Mouse (Mus musculus) forebrain, embryonic 11.5 days (tissue): ENCODE measurements around the gene Grrp1. TPM values are rescaled to one million over a fixed set of nuclear protein-coding genes. Genes with fewer than 3 reads are reported as not detected.
"Not testable (repeated sequence)": the region's sequence is repeated elsewhere in the genome, so short reads cannot be mapped to it uniquely, and the experiment has no call there.

Experiments used
- ATAC-seq: fragments of 200-750 bp; cut with Nextera tagmentation; replicated peaks from 2 replicates; pipeline ENCODE4 v1.8.0; 2017; ENCODE audit warnings: moderate TSS enrichment; ENCODE audit not compliant: low FRiP score
- DNase-seq: peaks from one replicate; pipeline ENCODE4 v3.0.0-alpha.2; 2017; ENCODE audit warnings: low spot score
- H3K27ac ChIP-seq: fragments of 300-500 bp; sonication (generic); 2 replicates; pipeline ENCODE4 v1.5.1; 2014; ENCODE audit warnings: low read depth, low read length
- H3K27me3 ChIP-seq: fragments of 300-500 bp; sonication (generic); 2 replicates; pipeline ENCODE4 v1.6.1; 2014; ENCODE audit warnings: mild to moderate bottlenecking, low read length, mixed read lengths; ENCODE audit not compliant: control insufficient read depth, insufficient read depth
- H3K36me3 ChIP-seq: fragments of 300-500 bp; sonication (generic); 2 replicates; pipeline ENCODE4 v1.6.1; 2014; ENCODE audit warnings: mild to moderate bottlenecking, low read length, moderate library complexity, mixed read lengths; ENCODE audit not compliant: control insufficient read depth, insufficient read depth
- H3K4me1 ChIP-seq: fragments of 300-500 bp; sonication (generic); replicated peaks from 2 replicates; pipeline ENCODE4 v1.6.1; 2014; ENCODE audit warnings: low read length, mixed read lengths; ENCODE audit not compliant: control insufficient read depth, insufficient read depth
- H3K4me2 ChIP-seq: fragments of 300-500 bp; sonication (generic); 2 replicates; pipeline ENCODE4 v1.6.1; 2014; ENCODE audit warnings: low read depth, mild to moderate bottlenecking, low read length, moderate library complexity, mixed read lengths; ENCODE audit not compliant: severe bottlenecking
- H3K4me3 ChIP-seq: fragments of 300-500 bp; sonication (generic); 2 replicates; pipeline ENCODE4 v1.5.1; 2014; ENCODE audit warnings: low read depth, low read length
- H3K9ac ChIP-seq: fragments of 300-500 bp; sonication (generic); 2 replicates; pipeline ENCODE4 v1.6.1; 2014; ENCODE audit warnings: low read length
- H3K9me3 ChIP-seq: fragments of 300-500 bp; sonication (generic); 2 replicates; pipeline ENCODE4 v1.6.1; 2016; ENCODE audit warnings: low read length, mixed read lengths; ENCODE audit not compliant: control insufficient read depth
- WGBS: fragments of 180-500 bp; shearing (Covaris S2); extraction: QIAGEN DNeasy Blood & Tissue Kit; methylation state at CpG from one replicate; pipeline ENCODE4 v1.1.7; 2014; 5-methylcytosine and 5-hydroxymethylcytosine counted together
- polyA plus RNA-seq: library from polyadenylated mRNA; unstranded; fragments of >200 nt; fragmentation: Nextera tagmentation; extraction: Ambion mirVana; gene quantifications from 2 replicates; pipeline ENCODE4 v1.2.1, GENCODE M21; 2014

The Grrp1 gene
- polyA plus RNA-seq, 1 experiment from 2014 or later = 4.8 TPM

DNA sequence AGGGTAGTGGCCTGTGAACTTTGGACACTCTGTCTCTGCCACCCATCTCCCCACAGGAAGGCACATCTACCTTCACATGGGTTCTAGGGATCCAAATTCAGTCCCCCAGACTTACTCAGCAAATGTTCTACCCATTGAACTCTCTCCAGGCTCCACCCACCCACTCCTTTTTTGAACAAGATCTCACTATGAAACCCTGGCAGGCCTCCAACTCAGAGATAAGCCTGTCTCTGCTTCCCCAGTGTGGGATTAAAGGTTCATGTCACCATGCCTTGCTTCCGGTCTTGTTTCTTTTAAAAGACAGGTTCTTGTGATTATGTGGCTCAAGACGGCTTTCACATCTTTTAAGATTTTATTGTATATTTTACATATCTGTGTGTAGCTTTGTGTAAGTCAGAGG, 31.0 kb upstream of the Grrp1 start:
- peaks cover 3% of the 10 kb centered on the region; the same call in 1 of the 2 replicates for H3K4me1 ChIP-seq
- no peak for ATAC-seq

DNA sequence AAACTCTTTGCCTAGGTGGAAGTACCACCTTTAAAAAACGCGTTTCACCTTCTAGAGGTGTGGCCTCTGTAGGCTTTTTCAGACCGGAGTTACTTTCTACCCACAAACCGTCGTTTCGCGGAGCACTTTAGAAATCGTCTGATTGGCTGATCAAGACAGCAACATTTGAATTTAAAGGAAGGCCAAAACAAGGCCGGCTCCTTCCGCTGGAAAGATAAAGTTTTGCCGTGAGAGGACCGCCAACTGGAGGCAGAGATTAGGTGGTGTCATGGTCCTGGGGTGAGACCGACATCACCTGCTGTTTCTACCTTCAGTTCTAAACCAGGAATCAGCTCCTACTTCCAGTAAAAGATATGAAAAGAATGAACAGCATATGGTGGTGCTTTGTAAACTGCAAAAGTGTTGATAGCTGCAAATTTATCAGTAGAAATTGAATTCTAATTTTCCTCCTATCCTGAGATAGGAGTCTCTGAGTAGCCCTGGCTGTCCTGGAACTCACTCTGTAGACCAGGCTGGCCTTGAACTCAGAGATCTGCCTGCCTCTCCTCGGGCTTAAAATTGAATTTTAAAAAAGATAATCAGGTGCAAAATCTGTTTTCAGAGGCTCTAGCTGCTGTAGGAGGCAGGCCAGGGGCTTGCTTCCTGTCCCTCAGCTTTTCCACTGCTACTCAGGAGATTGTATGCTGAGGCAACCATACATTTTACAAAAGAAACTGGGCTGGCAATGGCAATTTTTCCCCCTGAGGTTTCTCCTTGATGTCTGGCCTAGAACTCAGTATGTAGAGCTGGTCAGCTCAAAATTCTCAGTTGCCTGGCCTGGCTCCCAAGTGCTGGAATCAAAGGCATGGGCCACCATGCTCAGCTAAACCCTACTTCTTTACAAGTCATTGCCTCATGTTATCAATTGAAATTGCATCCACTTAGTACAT, 19.8 kb upstream of the Grrp1 start:
- peaks cover under 1% of the 10 kb centered on the region; the same call in 1 of the 2 replicates for H3K36me3 ChIP-seq
- WGBS = 8% methylated on average over 14 of the region's 14 CpGs
- no peaks in the 10 kb centered on the region; the same call in 1 of the 2 replicates for H3K4me1 ChIP-seq
- no peak overlapping the region for H3K4me3 ChIP-seq
- no peaks in the 10 kb centered on the region for H3K27me3 ChIP-seq
- ATAC-seq = no peak
- no peak for DNase-seq
- H3K9ac ChIP-seq = no peak overlapping the region
- H3K27ac ChIP-seq = no peak overlapping the region
- peak overlapping the region; percentile 19; the same call in 1 of the 2 replicates for H3K4me2 ChIP-seq
- H3K9me3 ChIP-seq = no peaks in the 10 kb centered on the region

More for the DNA sequence above, 31.0 kb upstream of the Grrp1 start:
- H3K9me3 ChIP-seq = no peaks in the 10 kb centered on the region
- peaks cover 3% of the 10 kb centered on the region for H3K36me3 ChIP-seq
- no peak for DNase-seq
- no peak overlapping the region for H3K9ac ChIP-seq
- H3K27me3 ChIP-seq = no peaks in the 10 kb centered on the region
- WGBS = 86% methylated on average over 2 of the region's 2 CpGs
- H3K27ac ChIP-seq = no peak overlapping the region
- H3K4me3 ChIP-seq = no peak overlapping the region
- no peak overlapping the region for H3K4me2 ChIP-seq

DNA sequence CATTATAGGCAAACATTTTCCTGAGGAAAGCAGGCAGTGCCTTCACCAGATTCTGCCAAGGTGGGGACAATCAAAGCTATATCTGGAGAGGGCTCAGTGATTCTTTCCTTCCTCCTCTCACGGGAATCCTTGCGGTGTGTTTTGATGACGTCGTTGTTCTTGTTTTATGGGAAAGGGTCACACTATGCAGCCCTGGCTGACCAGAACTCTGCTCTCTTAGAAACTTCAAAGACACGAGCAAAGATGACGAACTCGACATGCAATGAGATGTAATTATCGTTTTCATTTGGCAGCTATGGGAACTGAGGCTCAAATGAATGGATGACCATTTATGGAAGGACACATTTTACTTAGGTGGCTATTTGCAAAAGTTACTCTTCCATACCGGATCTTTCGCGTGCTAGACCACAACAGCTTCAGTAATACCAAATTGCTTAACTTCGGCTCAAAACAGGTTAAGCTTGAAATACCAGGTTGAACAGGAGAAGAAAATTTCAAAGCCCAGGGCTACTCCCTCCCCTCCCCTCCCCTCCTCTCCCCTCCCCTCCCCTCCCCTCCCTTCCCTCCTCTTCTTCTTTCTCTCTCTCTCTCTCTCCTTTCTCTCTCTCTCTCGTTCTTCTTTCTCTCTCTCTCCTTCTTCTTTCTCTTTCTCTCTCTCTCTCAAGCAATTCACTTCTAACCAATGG, 19.0 kb upstream of the Grrp1 start:
- Histone ChIP-seq H3K9ac (no peak overlapping the region), H3K4me3 (no peak overlapping the region), H3K4me2 (peak overlapping the region; percentile 19; the same call in 1 of the 2 replicates), H3K36me3 (no peaks in the 10 kb centered on the region; the same call in 1 of the 2 replicates), H3K27me3 (no peaks in the 10 kb centered on the region), H3K9me3 (no peaks in the 10 kb centered on the region), H3K4me1 (no peaks in the 10 kb centered on the region; the same call in 1 of the 2 replicates), H3K27ac (no peak overlapping the region)
- DNase-seq = no peak
- ATAC-seq = no peak
- 37% methylated on average over 12 of the region's 13 CpGs for WGBS

DNA sequence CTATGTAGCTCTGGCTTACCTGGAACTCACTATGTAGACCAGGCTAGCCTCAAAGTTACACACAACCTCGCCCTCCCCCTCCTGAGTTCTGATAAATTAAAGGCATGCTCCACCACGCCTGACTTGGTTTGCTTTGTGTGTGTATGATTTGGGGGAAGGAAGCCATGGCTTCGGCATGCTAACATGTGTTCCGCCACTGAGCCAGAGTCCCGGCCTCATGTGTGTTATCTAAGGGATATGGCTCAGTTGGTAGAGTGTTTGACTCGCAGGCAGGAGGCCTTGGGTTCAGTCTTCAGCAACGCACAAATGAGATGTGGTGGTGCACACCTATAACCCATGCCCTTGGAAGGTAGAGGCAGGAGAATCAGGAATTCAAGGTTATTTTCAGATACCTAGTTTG, 18.1 kb upstream of the Grrp1 start:
- Histone ChIP-seq H3K36me3 (no peaks in the 10 kb centered on the region), H3K9me3 (no peaks in the 10 kb centered on the region), H3K4me1 (no peaks in the 10 kb centered on the region; the same call in 1 of the 2 replicates), H3K4me2 (no peak overlapping the region), H3K27me3 (no peaks in the 10 kb centered on the region), H3K4me3 (no peak overlapping the region), H3K27ac (no peak overlapping the region), H3K9ac (no peak overlapping the region)
- WGBS = 85% methylated on average over 7 of the region's 7 CpGs
- DNase-seq = no peak
- no peak for ATAC-seq

DNA sequence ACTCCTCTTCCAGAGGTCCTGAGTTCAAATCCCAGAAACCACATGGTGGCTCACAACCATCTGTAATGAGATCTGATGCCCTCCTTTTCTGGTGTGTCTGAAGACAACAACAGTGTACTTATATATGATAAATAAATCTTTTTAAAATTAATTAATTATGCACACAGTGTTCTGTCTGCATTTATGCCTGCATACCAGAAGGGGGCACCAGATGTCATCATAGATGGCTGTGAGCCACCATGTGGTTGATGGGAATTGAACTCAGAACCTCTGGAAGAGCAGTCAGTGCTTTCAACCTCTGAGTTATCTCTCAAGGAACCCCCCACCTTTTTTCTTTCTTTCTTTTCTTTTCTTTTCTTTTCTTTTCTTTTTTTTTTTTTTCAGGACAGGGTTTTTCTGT, 15.7 kb upstream of the Grrp1 start:
- H3K27ac ChIP-seq, H3K27me3 ChIP-seq, H3K9ac ChIP-seq, ATAC-seq, H3K4me3 ChIP-seq, DNase-seq, H3K4me1 ChIP-seq, H3K4me2 ChIP-seq, H3K36me3 ChIP-seq, H3K9me3 ChIP-seq: not testable (repeated sequence)

DNA sequence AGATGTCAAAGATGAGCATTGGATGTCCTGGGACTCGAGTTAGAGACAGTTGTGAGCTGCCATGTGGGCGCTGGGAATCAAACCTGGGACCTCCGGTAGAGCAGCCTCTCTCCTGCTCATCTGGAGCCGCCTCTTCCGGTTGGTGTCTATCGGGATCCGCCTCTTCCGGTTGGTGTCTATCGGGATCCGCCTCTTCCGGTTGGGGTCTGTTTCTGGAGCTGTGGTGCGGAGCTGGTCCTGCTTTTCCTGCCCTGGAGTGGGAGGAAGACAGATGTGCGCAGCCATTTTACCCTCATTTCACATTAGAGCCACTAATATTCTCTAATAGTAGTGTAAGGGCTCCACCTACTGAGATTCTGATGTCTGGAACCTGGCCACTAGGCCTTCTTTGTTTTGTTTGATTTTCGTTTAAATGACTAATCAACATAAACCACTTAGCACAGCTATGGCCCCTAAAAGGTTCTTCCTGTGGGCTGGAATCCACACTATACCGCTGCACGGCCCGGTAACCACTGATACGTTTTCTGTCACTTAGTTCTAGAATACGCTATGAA, 14.3 kb upstream of the Grrp1 start:
- Histone ChIP-seq H3K27ac (no peak overlapping the region), H3K27me3 (no peaks in the 10 kb centered on the region), H3K4me3 (no peak overlapping the region), H3K9me3 (no peaks in the 10 kb centered on the region), H3K4me2 (no peak overlapping the region), H3K9ac (no peak overlapping the region), H3K4me1 (no peaks in the 10 kb centered on the region), H3K36me3 (no peaks in the 10 kb centered on the region)
- DNase-seq = no peak
- WGBS = 90% methylated on average over 19 of the region's 19 CpGs
- no peak for ATAC-seq

DNA sequence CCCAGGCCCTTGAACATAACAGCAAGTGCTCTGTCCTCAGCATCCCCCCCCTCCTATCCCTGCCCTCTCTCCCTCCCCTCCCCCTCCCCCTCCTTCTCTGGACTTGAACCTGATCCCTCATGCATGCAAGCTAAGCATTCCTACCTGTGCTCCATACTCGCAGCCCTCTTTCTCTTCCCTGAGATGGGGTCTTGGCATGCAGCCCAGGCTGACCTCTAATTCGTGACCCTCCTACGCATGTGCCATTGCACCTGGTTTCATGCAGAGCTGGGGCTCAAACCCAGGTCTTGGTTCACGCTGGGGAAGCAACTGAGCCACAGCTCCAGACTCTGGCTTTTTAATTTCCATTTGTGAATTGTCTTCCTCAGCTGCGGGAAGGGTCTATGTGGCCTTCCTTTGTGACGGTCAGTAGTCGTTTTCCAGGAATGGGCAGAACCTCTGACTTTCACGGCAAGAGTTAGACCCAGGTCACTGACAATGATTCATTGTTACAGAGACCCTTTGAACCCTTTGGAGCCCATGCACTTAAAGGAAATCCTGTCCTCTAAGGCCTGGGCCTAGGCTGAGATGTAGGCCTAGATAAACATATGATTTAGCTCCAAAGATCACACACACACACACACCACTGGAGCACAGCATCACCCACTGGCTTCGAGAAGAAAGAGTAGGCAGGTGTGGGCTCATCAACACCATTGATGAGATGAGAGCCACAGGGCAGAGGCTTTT, 12.1 kb upstream of the Grrp1 start:
- ATAC-seq (no peak), DNase-seq (no peak)
- Histone ChIP-seq H3K9ac (no peak overlapping the region), H3K4me3 (no peak overlapping the region), H3K27ac (no peak overlapping the region), H3K4me1 (no peaks in the 10 kb centered on the region), H3K4me2 (no peak overlapping the region), H3K36me3 (no peaks in the 10 kb centered on the region), H3K9me3 (no peaks in the 10 kb centered on the region), H3K27me3 (no peaks in the 10 kb centered on the region)
- 69% methylated on average over 9 of the region's 9 CpGs for WGBS

DNA sequence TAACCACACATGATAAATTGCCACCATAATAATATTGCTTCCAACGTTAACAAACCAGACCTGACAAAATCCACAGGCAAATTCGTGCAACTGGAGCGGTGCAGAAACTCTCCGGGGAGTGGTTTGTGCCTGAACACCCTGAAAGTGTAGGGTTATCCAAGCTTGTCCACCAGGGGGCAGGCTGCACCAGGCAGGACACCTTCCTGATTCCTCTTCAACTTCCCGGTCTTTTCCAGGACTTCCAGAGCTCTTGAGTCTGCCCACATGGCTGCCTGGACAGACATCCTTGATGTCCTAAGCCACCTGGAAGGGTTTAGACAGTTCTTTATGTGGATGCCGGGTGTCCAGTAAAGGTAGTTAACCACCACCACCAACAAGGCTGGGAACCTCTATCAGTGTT, 9.3 kb upstream of the Grrp1 start:
- H3K27me3 ChIP-seq = no peaks in the 10 kb centered on the region
- no peak overlapping the region for H3K27ac ChIP-seq
- H3K9me3 ChIP-seq = no peaks in the 10 kb centered on the region
- 39% methylated on average over 6 of the region's 6 CpGs for WGBS
- H3K9ac ChIP-seq = no peak overlapping the region
- H3K4me3 ChIP-seq = no peak overlapping the region
- no peaks in the 10 kb centered on the region for H3K4me1 ChIP-seq
- no peak overlapping the region for H3K4me2 ChIP-seq
- DNase-seq = peak; percentile 80
- no peak for ATAC-seq
- H3K36me3 ChIP-seq = no peaks in the 10 kb centered on the region
